Mouse (Mus musculus): ENCODE data around the gene Cav1.

The Cav1 gene

GRCm38 (mm10) chr6:17317167-17317524, 11.0 kb downstream of the Cav1 start:
- DNase-seq (ENCODE audit: low read depth, low spot score) = peak; percentile 40

DNA sequence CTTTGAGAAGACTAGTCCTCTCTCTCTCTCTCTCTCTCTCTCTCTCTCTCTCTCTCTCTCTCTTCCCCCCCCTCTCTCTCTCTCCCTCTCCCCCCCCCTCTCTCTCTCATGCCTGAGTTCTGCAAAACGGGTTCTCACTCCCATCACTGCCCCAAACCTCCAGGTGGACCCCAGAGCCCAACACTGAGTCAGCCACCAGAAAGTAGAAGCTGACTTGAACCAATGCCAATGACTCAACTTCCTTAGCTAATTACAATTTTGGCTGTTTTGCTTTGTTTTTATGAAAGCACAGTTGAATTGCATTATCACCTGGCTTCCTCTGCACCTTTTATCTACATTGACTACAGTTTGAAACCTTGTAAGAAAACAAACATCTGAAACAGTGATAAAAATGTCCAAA, 11.8 kb downstream of the Cav1 start:
- no peak for DNase-seq (ENCODE audit: low read depth, low spot score)

GRCm38 (mm10) chr6:17321976-17322375, 15.8 kb downstream of the Cav1 start:
- no peak for DNase-seq (ENCODE audit: low read depth, low spot score)

GRCm38 (mm10) chr6:17327216-17327615, 21.1 kb downstream of the Cav1 start:
- DNase-seq (ENCODE audit: low read depth, low spot score) = no peak

DNA sequence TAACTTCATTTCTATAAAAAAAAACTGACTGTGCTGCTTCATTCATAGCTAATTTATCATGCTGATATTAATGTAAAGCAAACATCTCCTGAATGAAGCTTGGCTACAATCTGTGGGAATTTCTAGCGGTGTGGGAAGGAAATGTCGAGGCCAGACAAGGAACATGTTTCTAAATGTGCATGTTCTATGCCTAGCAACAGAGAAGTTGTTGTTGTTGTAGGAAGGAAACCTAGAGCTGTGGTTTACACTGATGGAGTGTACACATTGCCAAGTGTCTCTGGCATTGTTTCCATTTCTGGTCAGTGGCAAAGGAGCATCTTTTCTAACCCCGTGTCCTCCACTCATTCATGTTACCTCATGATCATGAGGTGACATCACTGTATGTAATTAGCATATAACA, 23.7 kb downstream of the Cav1 start:
- DNase-seq (ENCODE audit: low read depth, low spot score) = no peak

- peak; percentile 34 for DNase-seq (ENCODE audit: low read depth, low spot score)
Measured at GRCm38 (mm10) chr6:17337724-17338123, 31.6 kb downstream of the Cav1 start.

- no peak for DNase-seq (ENCODE audit: low read depth, low spot score)
Measured at GRCm38 (mm10) chr6:17340406-17340805, 34.3 kb downstream of the Cav1 start.

GRCm38 (mm10) chr6:17348011-17348410, 41.9 kb downstream of the Cav1 start:
- peak; percentile 16 for DNase-seq (ENCODE audit: low read depth, low spot score)

DNA sequence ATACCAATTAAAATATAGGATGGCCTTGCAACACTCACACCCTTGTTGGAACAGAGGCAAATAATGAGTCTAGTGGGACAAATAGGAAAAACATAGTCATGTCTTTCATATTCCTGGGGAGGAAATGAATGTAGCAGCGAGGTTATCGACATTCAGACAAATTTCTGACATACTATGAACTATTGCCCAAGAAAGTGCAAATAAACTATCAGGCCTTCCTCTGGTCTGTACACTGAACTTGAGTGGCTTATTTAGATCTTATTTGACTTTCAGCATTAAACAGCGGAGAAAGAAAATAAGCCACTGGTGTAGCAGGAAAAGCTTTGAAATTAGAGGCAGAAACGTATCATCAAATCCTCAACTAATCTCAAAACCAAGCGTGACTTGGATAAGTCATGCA, 44.7 kb downstream of the Cav1 start:
- no peak for DNase-seq (ENCODE audit: low read depth, low spot score)

- DNase-seq (ENCODE audit: low read depth, low spot score) = peak; percentile 80
Measured at GRCm38 (mm10) chr6:17358896-17359690, 53.0 kb downstream of the Cav1 start.

DNA sequence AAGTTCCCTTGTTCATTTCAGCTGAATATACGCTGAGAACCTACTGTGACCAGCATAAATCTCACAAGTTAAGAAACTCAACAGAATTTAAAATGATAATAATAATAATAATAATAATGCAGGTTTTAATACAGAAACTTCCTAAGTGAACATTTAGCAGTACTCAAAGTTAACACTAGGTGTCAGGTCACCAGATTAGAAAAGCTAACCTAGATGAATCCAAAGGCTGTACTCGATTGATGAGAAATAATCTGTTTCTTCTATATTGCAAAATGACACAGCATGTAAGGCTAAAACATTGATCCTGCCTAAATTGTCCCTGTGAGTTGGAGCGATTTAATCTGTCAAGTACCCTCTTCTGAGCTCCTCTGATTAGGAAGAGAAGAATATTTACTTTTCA, 56.6 kb downstream of the Cav1 start:
- DNase-seq (ENCODE audit: low read depth, low spot score) = peak; percentile 35

DNA sequence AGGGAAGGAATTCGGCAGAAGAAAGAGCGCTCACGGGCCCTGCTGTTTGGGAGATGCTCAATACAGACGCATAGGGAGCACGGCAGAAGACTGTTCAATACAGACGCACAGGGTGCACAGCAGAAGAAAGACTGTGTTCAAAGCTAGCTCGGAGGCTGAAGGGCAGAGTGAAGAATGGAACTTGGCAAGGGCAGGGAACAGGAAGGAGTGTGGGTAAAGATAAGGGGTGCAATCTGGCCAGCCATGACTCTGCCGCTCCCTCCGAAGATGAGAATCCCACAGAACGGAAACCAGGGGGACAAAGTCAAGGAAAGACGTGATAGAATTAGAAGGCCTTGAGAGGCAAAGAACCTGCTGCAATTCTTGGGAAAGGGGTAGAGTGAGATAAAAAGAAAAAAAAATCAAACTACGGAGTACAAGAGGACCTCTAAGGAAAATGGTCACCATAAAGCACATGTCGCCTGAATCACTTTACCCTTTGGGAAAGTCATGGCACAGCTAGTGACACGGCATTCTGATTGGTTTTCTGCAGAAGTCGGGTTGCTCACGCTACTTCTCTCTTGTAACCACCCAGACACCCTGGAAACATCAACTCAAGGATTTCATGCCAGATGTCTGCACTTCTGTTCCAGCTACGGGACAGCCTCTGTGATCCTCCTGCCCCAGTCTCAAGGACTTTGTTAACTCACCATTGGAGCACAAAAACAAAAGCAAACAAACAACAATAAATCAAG, 57.5 kb downstream of the Cav1 start:
- DNase-seq (ENCODE audit: low read depth, low spot score) = no peak

GRCm38 (mm10) chr6:17374326-17374725, 68.2 kb downstream of the Cav1 start:
- DNase-seq (ENCODE audit: low read depth, low spot score) = no peak

DNA sequence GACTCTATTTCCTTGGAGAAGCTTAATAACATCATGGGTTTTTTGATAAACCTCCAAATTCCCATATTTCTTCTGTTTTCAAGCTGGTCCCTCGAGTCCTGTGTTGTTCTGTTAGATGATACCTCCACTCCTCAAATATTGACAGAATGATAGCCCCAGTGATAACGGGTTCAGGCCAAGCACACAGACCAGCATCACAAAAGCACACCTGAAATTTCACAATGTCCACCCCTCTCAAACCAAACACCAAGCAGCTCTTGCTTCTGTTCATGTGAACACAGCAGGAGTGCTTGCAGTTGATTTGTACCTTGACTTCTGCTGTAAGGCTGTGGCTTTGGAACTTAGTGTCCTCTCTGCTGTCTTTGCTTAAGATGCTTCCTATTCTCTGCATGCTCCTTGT, 71.2 kb downstream of the Cav1 start:
- no peak for DNase-seq (ENCODE audit: low read depth, low spot score)

- peak; percentile 33 for DNase-seq (ENCODE audit: low read depth, low spot score)
Measured at GRCm38 (mm10) chr6:17380102-17380501, 74.0 kb downstream of the Cav1 start.

- no peak for DNase-seq (ENCODE audit: low read depth, low spot score)
Measured at GRCm38 (mm10) chr6:17381690-17382089, 75.6 kb downstream of the Cav1 start.

DNA sequence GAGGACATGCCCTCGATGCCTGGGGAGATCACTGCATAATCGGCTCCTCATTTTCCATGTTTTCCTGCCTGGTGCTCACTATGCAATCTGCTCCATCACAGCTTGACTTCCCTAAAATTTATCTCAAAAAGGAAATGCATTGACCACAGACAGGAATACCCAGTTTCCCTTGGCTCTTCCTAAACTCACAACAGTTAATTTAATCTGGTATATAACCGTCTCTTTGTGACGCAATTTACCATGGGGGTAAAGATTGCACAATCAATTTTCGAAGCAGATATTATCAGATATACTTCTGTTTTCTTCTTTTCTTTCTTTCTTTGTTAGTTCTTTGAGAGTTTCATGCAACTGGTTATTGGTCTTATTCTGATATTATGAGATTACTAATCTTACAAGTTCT, 79.4 kb downstream of the Cav1 start:
- no peak for DNase-seq (ENCODE audit: low read depth, low spot score)

- peak; percentile 49 for DNase-seq (ENCODE audit: low read depth, low spot score)
Measured at GRCm38 (mm10) chr6:17387991-17388710, 82.0 kb downstream of the Cav1 start.

Measured in brain, adult 2 months (tissue).